Mouse (Mus musculus) adrenal gland, adult 18-20 months (tissue): ENCODE data around the gene Pls1. TPM values are rescaled to one million over a fixed set of nuclear protein-coding genes. Genes with fewer than 3 reads are reported as not detected.

ENCODE experiments used
- DNase-seq, 2 experiments: peaks; one replicate each; pipeline ENCODE4 v3.0.0; 2021 to 2022; ENCODE audit warnings: low spot score in 2 of 2
- total RNA-seq, 2 experiments: library from RNA; stranded (reverse); gene quantifications; 1 replicate in 1 of 2; 2 replicates in 1 of 2; pipeline ENCODE4 v1.2.3; 2021

Gene Pls1
- total RNA-seq, 2 experiments from 2014 or later, result 1.1 to 4.4 TPM

DNA sequence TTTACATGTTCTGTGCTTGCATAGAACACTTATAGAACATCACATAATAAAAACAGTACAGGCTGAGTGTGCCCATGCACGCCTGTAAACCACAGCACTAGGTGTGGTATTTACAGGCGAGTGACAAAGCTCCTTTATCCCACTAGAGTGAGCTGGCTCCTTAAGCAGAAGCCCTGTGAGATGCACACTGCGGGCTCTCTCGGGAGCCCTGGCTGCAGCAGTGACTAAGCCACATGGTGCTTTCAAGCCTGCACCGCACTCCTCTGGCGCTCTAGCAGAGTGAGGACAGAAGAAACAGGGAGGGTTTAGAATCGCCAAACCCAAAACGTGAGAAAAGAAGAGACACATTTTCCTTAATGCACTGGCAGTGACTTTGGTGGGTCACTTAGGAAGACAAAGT is 132.5 kb downstream of the Pls1 start:
- no peak for DNase-seq

- no peak for DNase-seq
Measured at GRCm38 (mm10) chr9:95708943-95709342, 136.2 kb downstream of the Pls1 start.

DNA sequence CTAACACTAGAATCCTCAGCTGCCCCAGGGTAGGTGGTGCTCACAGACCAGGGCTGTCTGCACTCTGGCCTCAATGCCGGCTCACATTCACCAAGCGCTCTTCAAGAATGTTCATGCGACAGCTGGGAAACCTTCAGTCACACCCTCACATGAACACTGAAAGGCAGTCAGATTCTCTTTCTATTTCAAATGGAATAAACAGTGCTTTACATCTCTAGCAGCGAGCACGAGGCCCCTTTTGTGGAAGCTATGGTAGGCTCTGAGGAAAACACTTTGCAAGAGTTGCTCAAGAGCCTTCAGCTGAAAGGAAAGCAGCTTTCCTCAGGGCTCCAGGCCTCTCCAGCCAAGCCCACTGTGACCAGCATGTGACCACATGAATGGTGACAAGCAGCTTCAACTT is 139.7 kb downstream of the Pls1 start:
- no peak for DNase-seq

- no peak for DNase-seq
Measured at GRCm38 (mm10) chr9:95704078-95704477, 141.0 kb downstream of the Pls1 start.

Other genes starting within 250 kb of the Pls1 start
- gene Pcolce2, start 207.7 kb downstream of the Pls1 start, total RNA-seq, result 1 to 10 TPM; 2.6 to 8.6 TPM
- 1 to 10 TPM; 4.3 to 4.6 TPM for gene Trpc1, start 94.9 kb downstream of the Pls1 start, total RNA-seq
- gene Atr, start 12.3 kb upstream of the Pls1 start, total RNA-seq, result 10 to 100 TPM in 1 of 2 experiments, 1 to 10 TPM in 1; 9.7 to 12.4 TPM
- 10 to 100 TPM; 19.6 to 21.0 TPM for gene Xrn1, start 109.4 kb upstream of the Pls1 start, total RNA-seq